Mouse (Mus musculus) cerebral cortex, adult 2 months (tissue): Measurements from ENCODE around the gene Synpo2.

Experiments
- WGBS: fragments of 180-500 bp; shearing (Covaris S2); methylation state at CpG from one replicate; pipeline ENCODE4 v1.1.7; 2018; 5-methylcytosine and 5-hydroxymethylcytosine counted together

Synpo2 gene

DNA sequence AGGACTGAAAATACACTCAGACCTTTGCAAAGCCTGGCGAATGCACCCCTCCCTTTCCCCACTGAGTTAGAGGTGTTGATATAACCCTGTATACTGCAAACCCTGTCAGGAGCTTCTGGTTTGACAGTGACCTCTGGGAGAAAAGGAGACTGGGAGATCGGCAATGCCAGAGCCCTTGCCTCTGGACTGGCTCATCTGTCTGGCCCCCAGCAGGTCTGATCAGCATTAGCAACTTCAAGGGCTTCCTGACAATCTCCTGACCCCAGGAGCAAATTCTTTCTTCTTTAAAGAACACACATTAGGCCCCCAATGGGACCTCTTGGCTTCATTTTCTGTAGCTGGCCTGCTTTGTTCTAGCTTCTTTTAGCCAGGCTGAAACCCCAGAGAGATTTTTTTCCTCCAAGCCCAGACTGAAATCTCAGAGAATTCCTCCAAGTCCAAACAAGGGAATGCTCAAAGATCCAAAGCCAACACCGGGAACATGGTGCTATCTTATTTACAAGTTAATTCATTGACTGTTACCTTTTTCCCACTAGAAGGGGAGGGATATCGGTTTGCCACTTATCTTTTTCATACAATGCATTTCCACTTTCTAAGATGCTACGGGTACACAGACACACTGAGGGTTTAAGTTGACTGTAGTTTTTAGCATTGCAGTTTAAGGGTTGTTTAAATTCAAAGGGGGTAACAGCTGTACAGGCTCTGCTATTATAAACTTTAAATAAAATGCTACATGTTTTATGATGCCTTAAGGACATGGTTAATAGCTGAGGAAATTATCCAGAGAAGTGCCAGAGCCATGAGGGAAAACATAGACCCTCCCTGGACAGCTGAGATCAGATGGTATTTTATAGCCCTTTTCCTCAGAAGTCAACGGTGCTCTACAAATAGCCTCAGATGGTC lies 73.4 kb downstream of the Synpo2 start:
- WGBS = 78% methylated on average over 6 of the region's 6 CpGs

GRCm38 (mm10) chr3:123160792-123161191 lies 75.2 kb downstream of the Synpo2 start:
- WGBS = 10% methylated on average over 4 of the region's 4 CpGs

DNA sequence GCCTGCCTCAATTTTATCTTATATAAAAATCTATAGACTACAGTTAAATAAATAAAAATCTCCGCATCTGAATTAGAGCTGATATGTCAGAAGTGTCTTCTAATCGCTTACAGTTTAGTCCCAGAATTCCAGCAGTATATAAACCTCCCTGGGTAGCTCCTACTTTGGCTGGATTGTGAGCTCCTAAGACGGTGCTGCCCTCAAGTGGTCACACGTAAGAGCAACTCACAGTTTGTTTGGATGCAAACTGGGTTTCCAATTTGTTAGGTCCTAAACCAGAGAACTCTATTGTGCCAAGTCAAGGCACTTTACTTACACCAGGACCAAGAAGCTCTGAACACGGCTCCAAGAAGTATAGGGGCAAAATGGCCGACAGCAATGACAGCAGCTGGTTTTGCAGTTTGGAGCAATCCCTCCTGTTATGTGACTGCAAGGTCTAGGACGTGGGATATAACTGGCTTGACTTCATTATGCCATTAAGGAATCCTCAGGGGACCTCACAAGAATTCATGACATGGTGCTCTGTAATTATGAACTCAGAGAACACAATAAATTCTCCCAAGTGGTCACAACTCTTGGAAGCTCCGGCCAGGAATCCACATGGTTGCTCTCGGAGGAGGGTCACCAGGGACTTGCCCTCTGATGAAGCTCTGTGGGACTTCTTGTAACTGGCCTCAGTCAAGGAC lies 76.7 kb downstream of the Synpo2 start:
- 36% methylated on average over 9 of the region's 9 CpGs for WGBS

DNA sequence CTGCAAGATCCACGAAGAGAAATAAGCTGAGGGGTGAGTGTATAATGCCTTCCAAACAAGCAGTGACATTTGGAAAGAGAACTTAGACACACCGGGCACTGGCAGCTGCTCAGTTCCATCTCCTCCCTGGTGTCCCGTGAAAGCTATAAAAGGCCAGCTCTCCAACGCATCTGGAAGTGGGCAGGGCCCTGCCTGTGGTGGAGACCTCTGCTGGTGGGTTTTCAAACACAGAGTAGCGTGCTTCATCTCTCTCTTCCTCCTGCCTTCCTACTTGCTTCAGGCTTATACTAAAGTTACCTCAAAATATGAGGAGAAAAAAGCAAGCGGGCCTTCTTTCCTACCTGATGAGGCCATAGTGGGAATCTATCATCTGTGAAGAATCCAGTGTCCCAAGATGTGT lies 77.4 kb downstream of the Synpo2 start:
- 40% methylated on average over 6 of the region's 6 CpGs for WGBS

- 85% methylated on average over 8 of the region's 8 CpGs for WGBS
These were observed 82.6 kb downstream of the Synpo2 start for GRCm38 (mm10) chr3:123153337-123153736.

DNA sequence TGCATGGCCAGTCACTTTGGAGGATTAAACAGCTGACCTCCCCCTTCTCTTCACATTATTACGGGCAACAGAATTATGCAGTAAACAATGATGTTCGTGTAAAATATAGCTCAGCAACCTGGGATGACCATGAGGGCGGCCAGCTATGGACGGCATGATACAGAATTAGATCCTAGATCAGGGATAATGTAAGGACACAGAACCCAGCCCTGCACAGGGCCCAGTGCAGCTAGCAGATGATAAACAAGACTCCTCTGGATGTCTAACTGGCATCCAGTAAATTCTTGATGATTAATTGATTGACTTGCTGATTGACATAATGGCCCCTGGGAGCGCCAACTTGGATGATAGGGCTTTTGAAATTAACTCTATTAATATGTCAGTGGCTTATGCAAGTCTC lies 83.0 kb downstream of the Synpo2 start:
- 85% methylated on average over 5 of the region's 5 CpGs for WGBS

- 44% methylated on average over 8 of the region's 8 CpGs for WGBS
These were observed 85.3 kb downstream of the Synpo2 start for GRCm38 (mm10) chr3:123150523-123151135.

- 62% methylated on average over 10 of the region's 10 CpGs for WGBS
These were observed 86.4 kb downstream of the Synpo2 start for GRCm38 (mm10) chr3:123149380-123150162.

DNA sequence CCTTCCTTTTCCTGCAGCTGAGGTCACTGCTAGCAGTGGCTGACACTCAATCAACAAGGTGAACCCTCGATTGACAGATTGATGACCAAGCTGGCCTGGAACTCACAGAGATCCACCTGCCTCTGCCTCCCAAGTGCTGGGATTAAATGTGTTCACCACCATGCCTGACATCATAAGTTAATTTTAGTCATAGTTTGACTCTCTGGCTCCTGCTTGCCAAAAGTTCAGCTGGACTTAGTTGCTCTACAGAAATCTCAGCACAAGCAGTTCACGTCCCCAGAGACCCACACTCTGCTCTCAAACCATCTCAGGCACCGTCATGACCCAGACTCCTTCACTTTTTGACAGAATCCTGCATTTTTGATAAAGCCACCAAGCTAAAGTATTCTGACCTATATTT lies 87.3 kb downstream of the Synpo2 start:
- 90% methylated on average over 3 of the region's 3 CpGs for WGBS

GRCm38 (mm10) chr3:123146557-123146956 lies 89.4 kb downstream of the Synpo2 start:
- WGBS = 86% methylated on average over 8 of the region's 8 CpGs

DNA sequence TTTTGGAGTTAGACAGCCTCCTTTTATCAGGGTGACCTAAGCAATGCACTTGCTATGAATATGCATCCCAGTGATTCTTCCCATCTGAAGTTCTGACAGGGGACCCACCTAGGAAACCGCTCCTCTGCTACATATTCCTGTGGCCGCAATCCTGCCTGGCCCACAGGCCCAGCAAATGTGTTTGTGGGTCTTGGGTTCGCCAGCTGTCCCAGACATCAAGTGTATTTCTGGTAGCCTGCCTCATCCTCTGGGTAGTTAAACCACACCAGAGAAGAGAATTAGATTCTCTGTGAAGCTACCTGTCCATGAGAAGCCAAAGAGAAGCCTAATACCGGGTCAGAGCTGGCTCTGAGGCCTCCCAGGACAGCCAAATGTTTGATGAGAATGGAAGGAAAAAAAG lies 90.0 kb downstream of the Synpo2 start:
- WGBS = 92% methylated on average over 4 of the region's 4 CpGs

DNA sequence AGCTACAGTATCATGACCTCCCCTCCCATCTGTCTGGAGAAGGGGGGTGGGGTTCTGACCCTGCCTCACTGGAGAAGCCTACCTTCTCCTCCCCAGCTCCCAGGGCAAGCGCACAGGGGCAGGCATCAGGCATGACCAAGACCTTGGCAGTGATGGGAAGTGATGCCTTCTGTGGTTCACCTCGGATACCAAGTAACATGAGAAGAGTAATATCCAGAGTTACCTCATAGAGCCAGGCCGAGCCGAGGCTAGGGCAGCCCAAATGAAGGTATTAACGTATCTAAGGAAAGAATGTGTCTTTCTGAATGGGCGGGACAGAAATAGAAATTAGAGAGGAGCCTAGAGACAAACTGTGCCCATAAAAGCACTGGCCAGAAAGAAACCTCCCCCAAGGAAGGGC lies 92.5 kb downstream of the Synpo2 start:
- 93% methylated on average over 6 of the region's 6 CpGs for WGBS

- 90% methylated on average over 3 of the region's 3 CpGs for WGBS
These were observed 93.7 kb downstream of the Synpo2 start for GRCm38 (mm10) chr3:123142298-123142697.

GRCm38 (mm10) chr3:123141069-123141468 lies 94.9 kb downstream of the Synpo2 start:
- WGBS = 84% methylated on average over 6 of the region's 6 CpGs

DNA sequence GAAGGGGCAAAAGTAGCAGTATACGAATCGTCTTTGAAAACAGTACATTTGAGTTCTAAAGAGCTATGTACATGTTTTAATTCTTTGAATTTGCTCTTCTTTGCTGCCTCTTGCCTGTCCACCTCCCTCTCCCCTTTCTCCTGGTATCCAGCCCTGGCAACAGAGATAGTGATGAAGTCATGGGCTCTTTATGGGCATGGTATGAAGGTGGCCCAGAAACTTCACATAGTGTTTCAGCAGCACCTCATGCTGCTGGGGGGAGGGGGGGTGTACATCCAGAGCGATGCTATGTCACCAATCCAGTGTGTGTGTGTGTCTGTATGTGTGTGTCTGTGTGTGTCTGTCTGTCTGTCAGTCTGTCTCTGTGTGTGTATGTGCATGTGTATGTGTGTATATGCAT lies 95.8 kb downstream of the Synpo2 start:
- WGBS = 90% methylated on average over 3 of the region's 3 CpGs

GRCm38 (mm10) chr3:123139619-123140018 lies 96.3 kb downstream of the Synpo2 start:
- 64% methylated on average over 5 of the region's 5 CpGs for WGBS

- 62% methylated on average over 6 of the region's 6 CpGs for WGBS
These were observed 97.5 kb downstream of the Synpo2 start for GRCm38 (mm10) chr3:123138274-123139003.

DNA sequence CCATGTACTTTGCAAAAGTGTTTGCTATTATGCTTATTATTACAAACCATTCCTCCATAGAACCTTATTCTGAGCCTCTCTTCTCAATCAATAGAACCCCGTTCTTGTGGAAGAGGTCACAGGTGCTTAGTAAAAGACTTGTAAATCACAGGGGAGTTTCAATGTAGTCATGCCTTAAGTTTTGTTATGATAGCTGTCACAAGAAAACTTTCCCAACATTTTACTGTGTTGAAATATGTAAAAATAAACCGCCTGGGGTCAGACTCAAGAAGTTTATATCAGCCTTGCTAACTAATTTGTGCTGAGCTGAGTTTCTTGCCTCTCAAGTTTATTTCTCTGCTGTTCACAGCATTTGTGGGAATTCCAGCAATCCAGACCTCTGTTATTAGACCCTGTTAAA lies 103.8 kb downstream of the Synpo2 start:
- 88% methylated on average over 2 of the region's 2 CpGs for WGBS

GRCm38 (mm10) chr3:123131151-123131756 lies 104.7 kb downstream of the Synpo2 start:
- WGBS = 96% methylated on average over 6 of the region's 6 CpGs

- WGBS = 96% methylated on average over 14 of the region's 14 CpGs
These were observed 105.4 kb downstream of the Synpo2 start for GRCm38 (mm10) chr3:123130314-123131150.
